Mouse (Mus musculus) lung, postnatal 0 days (tissue): ENCODE measurements around the gene Engase.

ENCODE experiments used
- CTCF ChIP-seq: IDR thresholded peaks from 2 replicates; pipeline ENCODE4 v1.5.1; 2016; ENCODE audit warnings: antibody characterized with exemption, mild to moderate bottlenecking
- EP300 ChIP-seq: IDR thresholded peaks from 2 replicates; pipeline ENCODE4 v1.6.1; 2016; ENCODE audit warnings: antibody characterized with exemption, mild to moderate bottlenecking, control low read depth

- no peak for TF ChIP-seq EP300
- TF ChIP-seq CTCF: no peak
Observed at GRCm38 (mm10) chr11:118520932-118521331, 44.3 kb downstream of the Engase start.
